ENCODE assay signal across 33 mouse cellular contexts in genomic region chr2:155940681-155941080, GRCm38 (mm10). TPM values are rescaled to one million over a fixed set of nuclear protein-coding genes. Genes with fewer than 3 reads are reported as not detected.
DNase-seq lines count a peak whose midpoint lies in the region; ATAC-seq and TF ChIP-seq lines count a peak whose summit lies in the region.
"Had no signal": no experiment of that assay in that cellular context is flagged by ENCODE, and none has a peak within 500 bp of the region (broad histone marks: within the 10 kb centered on the region; RNA-seq: fewer than 3 reads in every experiment).

Gene Gm15557, plus strand, starts transcription at chr2:155940728.

- H3K9me3 ChIP-seq in limb, embryonic 10.5 days (replicated peaks) = no peaks in the 10 kb centered on the region
- H3K9me3 ChIP-seq in limb, embryonic 14.5 days (ENCODE audit: control insufficient read depth, low read length) = no peaks in the 10 kb centered on the region
- H3K9me3 ChIP-seq: embryonic facial prominence, embryonic 12.5 days; embryonic facial prominence, embryonic 15.5 days; hindbrain, embryonic 12.5 days; hindbrain, embryonic 15.5 days had no signal

- H3K27me3 ChIP-seq in limb, embryonic 10.5 days (ENCODE audit: low read depth, poor library complexity, severe bottlenecking) = 0 out of 2 replicates have a peak, but pooled peaks cover 6% of the 10 kb centered on the region
- H3K27me3 ChIP-seq in limb, embryonic 14.5 days (ENCODE audit: control insufficient read depth, insufficient read depth, low read length) = no peaks in the 10 kb centered on the region
- H3K27me3 ChIP-seq: embryonic facial prominence, embryonic 12.5 days; hindbrain, embryonic 15.5 days had no signal

- H3K9ac ChIP-seq in limb, embryonic 14.5 days (ENCODE audit: low read depth, low read length, severe bottlenecking) = no peak within 1 kb of the TSS
- H3K9ac ChIP-seq: embryonic facial prominence, embryonic 15.5 days; forebrain, postnatal 0 days; hindbrain, embryonic 12.5 days; hindbrain, embryonic 15.5 days had no signal

- H3K36me3 ChIP-seq in limb, embryonic 10.5 days = peaks cover 4% of the 10 kb centered on the region; the same call in 1 of the 2 replicates
- H3K36me3 ChIP-seq in limb, embryonic 14.5 days (ENCODE audit: control insufficient read depth, insufficient read depth, low read length) = peaks cover 26% of the 10 kb centered on the region; the same call in 1 of the 2 replicates
- H3K36me3 ChIP-seq: embryonic facial prominence, embryonic 12.5 days; embryonic facial prominence, embryonic 15.5 days; hindbrain, embryonic 12.5 days; hindbrain, embryonic 15.5 days had no signal

- DNase-seq in adrenal gland, postnatal 10 days = peak; percentile 23
- DNase-seq in adrenal gland, adult 8-10 months = no peak
- peak; percentile 93 for DNase-seq in adipocyte (ENCODE audit: low spot score)
- no peak for DNase-seq in limb, embryonic 10.5 days (ENCODE audit: low spot score)
- DNase-seq in limb, embryonic 14.5 days (ENCODE audit: low spot score) = no peak
- no peak for DNase-seq in spleen, postnatal 36 days (ENCODE audit: low spot score in 2 of 2)
- DNase-seq in lung, postnatal 36 days = no peak
- DNase-seq: adrenal gland, postnatal 25 days; cerebellum, adult 18-20 months; cerebellum, adult 9-10 months; cerebellum, postnatal 14 days; forebrain, postnatal 0 days; gastrocnemius, postnatal 25 days had no signal

- no peak for ATAC-seq in limb, embryonic 14.5 days (ENCODE audit: low FRiP score, low read depth)
- ATAC-seq in activated CD4-positive, CD25-positive, alpha-beta regulatory T cell, adult 4 months = no peak
- ATAC-seq: forebrain, embryonic 14.5 days; forebrain, postnatal 0 days had no signal

- peaks cover 48% of the 10 kb centered on the region for H3K4me1 ChIP-seq in limb, embryonic 10.5 days
- peaks cover 36% of the 10 kb centered on the region for H3K4me1 ChIP-seq in limb, embryonic 14.5 days (ENCODE audit: control insufficient read depth, insufficient read depth, low read length)

- WGBS in limb, embryonic 10.5 days = 85% methylated on average over 3 of the region's 3 CpGs
- WGBS in limb, embryonic 14.5 days = 90% methylated on average over 3 of the region's 3 CpGs

- H3K4me2 ChIP-seq in limb, embryonic 14.5 days (replicated peaks; ENCODE audit: low read depth, low read length, severe bottlenecking) = peak within 1 kb of the TSS; percentile 55; the same call in 1 of the 2 replicates
- H3K4me2 ChIP-seq: embryonic facial prominence, embryonic 12.5 days; embryonic facial prominence, embryonic 15.5 days; heart, embryonic 11.5 days; hindbrain, embryonic 12.5 days; hindbrain, embryonic 15.5 days had no signal

- peak within 1 kb of the TSS; percentile 47 for H3K27ac ChIP-seq in limb, embryonic 10.5 days
- no peak within 1 kb of the TSS for H3K27ac ChIP-seq in limb, embryonic 14.5 days (replicated peaks; ENCODE audit: low read depth, low read length)
- H3K27ac ChIP-seq: embryonic facial prominence, embryonic 12.5 days; embryonic facial prominence, embryonic 15.5 days; hindbrain, embryonic 12.5 days; hindbrain, embryonic 15.5 days had no signal

- no peak for TF ChIP-seq POLR2A in limb, embryonic 14.5 days (IDR thresholded peaks at IDR 0.05; ENCODE audit: borderline replicate concordance, extremely low read depth, insufficient read depth, insufficient read length)

- H3K4me3 ChIP-seq in limb, embryonic 10.5 days = no peak within 1 kb of the TSS
- peak within 1 kb of the TSS; percentile 44; the same call in 1 of the 2 replicates for H3K4me3 ChIP-seq in limb, embryonic 14.5 days (replicated peaks; ENCODE audit: low read length)
- H3K4me3 ChIP-seq: embryonic facial prominence, embryonic 12.5 days; embryonic facial prominence, embryonic 15.5 days; hindbrain, embryonic 12.5 days; hindbrain, embryonic 15.5 days had no signal

RNA-seq across cellular contexts. Expression of gene Gm15557, which starts in this region (rescaled TPM):
- total RNA-seq in adrenal gland, postnatal 10 days (2021) = not detected
- not detected for total RNA-seq in adrenal gland, adult 8-10 months (2022)
- polyA plus RNA-seq in limb, embryonic 10.5 days (2016; fragmentation: Nextera tagmentation; extraction: Ambion mirVana) = 0.13 and 0.18 TPM in 2 replicates
- 0.13 TPM in 1 of 2 replicates, not detected in the other for polyA plus RNA-seq in limb, embryonic 14.5 days (2012; rRNA removed)
- 0.17 and 0.18 TPM in 2 replicates for polyA plus RNA-seq in limb, embryonic 14.5 days (2014; fragmentation: Nextera tagmentation; extraction: Ambion mirVana)
- polyA plus RNA-seq in activated CD4-positive, CD25-positive, alpha-beta regulatory T cell, adult 4 months (2017; shearing (Covaris generic)) = not detected
- total RNA-seq: adrenal gland, adult 18-20 months; adrenal gland, postnatal 25 days; forebrain, postnatal 0 days; gastrocnemius, adult 8-10 months; gastrocnemius, postnatal 25 days; heart, adult 8-10 months; heart, postnatal 25 days; hematopoietic stem cell, adult 5-6 weeks; MEL had no signal
- polyA plus RNA-seq: brain, embryonic 14.5 days; embryonic facial prominence, embryonic 12.5 days; forebrain, embryonic 11.5 days; forebrain, embryonic 14.5 days; forebrain, postnatal 0 days; frontal cortex, adult 2 months; gonadal fat pad, adult 2 months; heart, embryonic 11.5 days; heart, embryonic 14.5 days; heart, postnatal 0 days; hindbrain, embryonic 12.5 days; hindbrain, embryonic 15.5 days; intestine, embryonic 14.5 days had no signal

Comparison
In these comparisons a context has a peak if more than half of its experiments do, and no peak if none do; other contexts are left out.
1. Peak in DNase-seq in adrenal gland, postnatal 10 days; RNA of the gene not detected or under 1 TPM.